ENCODE assay signal across 18 mouse cellular contexts in genomic region chr2:72554603-72555002, GRCm38 (mm10).
DNase-seq lines count a peak whose midpoint lies in the region; ATAC-seq lines count a peak whose summit lies in the region.
"Had no signal": no experiment of that assay in that cellular context is flagged by ENCODE, and none has a peak within 500 bp of the region (broad histone marks: within the 10 kb centered on the region; RNA-seq: fewer than 3 reads in every experiment).

No protein-coding gene starts in this region.

- ATAC-seq in monocyte, adult 5-6 weeks (replicated peaks; ENCODE audit: insufficient number of reproducible peaks, low FRiP score, low TSS enrichment, poor library complexity, severe bottlenecking), result no peak
- no peak for ATAC-seq in forebrain, embryonic 12.5 days (ENCODE audit: low FRiP score)
- ATAC-seq: activated CD4-positive, CD25-positive, alpha-beta regulatory T cell, adult 4 months; forebrain, embryonic 13.5 days; hindbrain, postnatal 0 days had no signal

- peaks cover 7% of the 10 kb centered on the region; the same call in 1 of the 2 replicates for H3K27me3 ChIP-seq in forebrain, embryonic 12.5 days
- H3K27me3 ChIP-seq: embryonic facial prominence, embryonic 12.5 days; forebrain, embryonic 13.5 days had no signal

- WGBS in forebrain, embryonic 12.5 days, result 85% methylated on average over 5 of the region's 5 CpGs

- peaks cover 27% of the 10 kb centered on the region for H3K4me1 ChIP-seq in forebrain, embryonic 12.5 days

- no peaks in the 10 kb centered on the region for H3K9me3 ChIP-seq in forebrain, embryonic 12.5 days
- H3K9me3 ChIP-seq: embryonic facial prominence, embryonic 12.5 days; forebrain, embryonic 13.5 days had no signal

- no peak overlapping the region for H3K9ac ChIP-seq in forebrain, embryonic 12.5 days
- H3K9ac ChIP-seq: embryonic facial prominence, embryonic 12.5 days; forebrain, embryonic 13.5 days had no signal

- no peak overlapping the region for H3K4me3 ChIP-seq in forebrain, embryonic 12.5 days (replicated peaks)
- H3K4me3 ChIP-seq: embryonic facial prominence, embryonic 12.5 days; forebrain, embryonic 13.5 days; myocyte had no signal

- DNase-seq in cerebellum, postnatal 10 days, result peak; percentile 64 to 68
- DNase-seq in cerebellum, postnatal 36 days, result no peak
- DNase-seq in urinary bladder, postnatal 25 days (ENCODE audit: low spot score), result peak; percentile 29
- no peak for DNase-seq in urinary bladder, adult 2 months (ENCODE audit: low spot score)
- peak; percentile 54 to 63 for DNase-seq in heart, postnatal 14 days
- DNase-seq in spleen, adult 18-20 months, result no peak
- DNase-seq: B cell, adult 2 months; kidney, postnatal 14 days; layer of hippocampus, postnatal 36 days had no signal

- no peaks in the 10 kb centered on the region for H3K36me3 ChIP-seq in forebrain, embryonic 12.5 days (replicated peaks)
- H3K36me3 ChIP-seq: embryonic facial prominence, embryonic 12.5 days; G1E had no signal

- intact Hi-C loops in heart, postnatal 14 days (cut with DNase I), result no loop called here

- H3K4me2 ChIP-seq in forebrain, embryonic 12.5 days, result no peak overlapping the region
- H3K4me2 ChIP-seq: embryonic facial prominence, embryonic 12.5 days; forebrain, embryonic 13.5 days; liver, embryonic 11.5 days had no signal

- H3K27ac ChIP-seq in forebrain, embryonic 12.5 days, result no peak overlapping the region
- H3K27ac ChIP-seq: embryonic facial prominence, embryonic 12.5 days; hindbrain, postnatal 0 days had no signal

Comparison
In these comparisons a context has a peak if more than half of its experiments do, and no peak if none do; other contexts are left out.
1. DNase-seq: peak in cerebellum, postnatal 10 days (2 of 2), urinary bladder, postnatal 25 days (single experiment) and heart, postnatal 14 days (2 of 2); none in cerebellum, postnatal 36 days (0 of 2), urinary bladder, adult 2 months (single experiment) and spleen, adult 18-20 months (0 of 2).